Mouse (Mus musculus): ENCODE results near the gene Glipr1l1. TPM values are rescaled to one million over a fixed set of nuclear protein-coding genes. Genes with fewer than 3 reads are reported as not detected.

Gene Glipr1l1
- not detected in 2 replicates for polyA plus RNA-seq (2012; rRNA removed; ENCODE audit: low replicate concordance)

DNA sequence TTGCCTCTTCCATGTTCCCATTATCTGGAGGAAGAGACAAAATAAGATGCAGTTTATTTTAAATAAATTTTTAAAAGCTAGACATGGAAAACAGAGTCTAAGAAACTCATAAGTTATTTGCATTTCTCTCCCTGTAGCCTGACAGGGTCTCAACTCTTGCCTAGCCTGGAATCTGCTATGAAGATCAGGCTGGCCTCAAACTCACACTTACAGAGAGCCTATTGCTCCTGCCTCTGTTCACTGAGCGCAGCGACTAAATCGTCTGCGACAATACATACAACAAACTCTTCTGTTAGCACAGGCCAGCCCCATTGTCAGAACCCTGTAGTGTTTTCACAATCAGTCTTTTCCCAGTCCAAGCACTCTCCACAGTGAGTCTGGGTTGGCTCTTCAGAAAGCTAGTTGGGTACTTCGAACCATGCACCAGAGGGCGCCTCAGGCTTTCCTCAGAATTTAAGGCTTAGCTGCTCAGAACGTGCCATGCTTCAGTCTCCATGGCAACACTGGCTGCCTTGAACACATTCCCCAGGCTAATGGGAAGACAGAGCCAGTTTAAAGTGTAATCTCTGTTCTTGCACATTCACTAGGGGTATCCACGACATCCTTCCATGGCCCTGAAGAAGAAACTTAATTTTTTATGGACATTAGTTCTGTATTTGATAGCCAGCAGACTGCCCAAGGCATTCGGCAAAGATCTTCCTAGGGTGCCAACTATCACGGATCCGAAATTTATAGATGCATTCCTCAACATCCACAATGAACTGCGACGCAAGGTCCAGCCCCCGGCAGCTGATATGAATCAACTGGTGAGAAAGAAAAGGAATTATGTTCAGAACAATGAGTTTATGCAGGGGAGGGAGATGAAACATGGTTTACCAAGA lies at the start of gene Glipr1l1:
TSS of gene Glipr1l1 (plus strand) at position 488 of the 881 bp plus-strand sequence.

DNA sequence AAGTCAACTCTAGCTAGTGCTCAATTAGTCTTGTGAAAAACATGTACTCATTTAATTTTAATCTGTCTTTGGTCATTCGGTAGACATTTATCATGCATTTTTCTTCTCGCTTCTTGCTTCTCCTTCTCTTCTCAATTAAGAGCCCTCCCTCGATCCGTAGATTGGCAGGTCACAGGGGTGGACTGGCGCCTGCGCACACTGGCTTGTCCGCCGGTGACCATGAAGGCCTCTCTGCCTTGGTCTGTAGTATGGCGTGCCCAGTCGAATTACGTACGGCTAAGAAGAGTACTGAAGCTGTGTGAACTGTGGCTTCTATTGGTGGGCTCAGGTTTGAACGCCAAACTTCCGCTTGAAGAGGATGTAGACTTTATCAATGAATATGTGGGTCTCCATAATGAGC lies 23.2 kb downstream of the Glipr1l1 start, which contains the start of gene Glipr1l2:
TSS of gene Glipr1l2 (plus strand) at position 198 of the 400 bp plus-strand sequence.

Other genes starting within 250 kb of the Glipr1l1 start
- gene Krr1, start 87.5 kb upstream of the Glipr1l1 start, polyA plus RNA-seq (2012; rRNA removed; ENCODE audit: low replicate concordance) = 2.5 and 6.0 TPM in 2 replicates
- 13.4 and 23.8 TPM in 2 replicates for gene Glipr1, start 57.6 kb upstream of the Glipr1l1 start, polyA plus RNA-seq (2012; rRNA removed; ENCODE audit: low replicate concordance)
- gene Glipr1l2, start 23.2 kb downstream of the Glipr1l1 start, polyA plus RNA-seq (2012; rRNA removed; ENCODE audit: low replicate concordance) = not detected in 2 replicates
- not detected in 2 replicates for gene Glipr1l3, start 100.1 kb downstream of the Glipr1l1 start, polyA plus RNA-seq (2012; rRNA removed; ENCODE audit: low replicate concordance)
- gene Caps2, start 103.4 kb downstream of the Glipr1l1 start, polyA plus RNA-seq (2012; rRNA removed; ENCODE audit: low replicate concordance) = not detected in 2 replicates
- 1.2 and 1.5 TPM in 2 replicates for gene Kcnc2, start 210.9 kb downstream of the Glipr1l1 start, polyA plus RNA-seq (2012; rRNA removed; ENCODE audit: low replicate concordance)

Data from mammary gland, adult 2 months (tissue).